Mouse (Mus musculus) forebrain, embryonic 12.5 days (tissue): ENCODE results near the gene Rpl6. TPM values are rescaled to one million over a fixed set of nuclear protein-coding genes. Genes with fewer than 3 reads are reported as not detected.

Source experiments
- ATAC-seq: fragments of 200-750 bp; cut with Nextera tagmentation; 2 replicates; pipeline ENCODE4 v1.8.0; 2017; ENCODE audit warnings: moderate TSS enrichment; ENCODE audit not compliant: low FRiP score
- H3K27ac ChIP-seq: fragments of 300-500 bp; sonication (generic); 2 replicates; pipeline ENCODE4 v1.5.1; 2016; ENCODE audit warnings: mild to moderate bottlenecking
- H3K27me3 ChIP-seq: fragments of 300-500 bp; sonication (generic); 2 replicates; pipeline ENCODE4 v1.6.1; 2016; ENCODE audit warnings: mild to moderate bottlenecking
- H3K36me3 ChIP-seq: fragments of 300-500 bp; sonication (generic); replicated peaks from 2 replicates; pipeline ENCODE4 v1.6.1; 2016; ENCODE audit warnings: mild to moderate bottlenecking
- H3K4me1 ChIP-seq: fragments of 300-500 bp; sonication (generic); 2 replicates; pipeline ENCODE4 v1.6.1; 2016
- H3K4me2 ChIP-seq: fragments of 300-500 bp; sonication (generic); 2 replicates; pipeline ENCODE4 v1.6.1; 2016; ENCODE audit warnings: mild to moderate bottlenecking, moderate library complexity
- H3K4me3 ChIP-seq: fragments of 300-500 bp; sonication (generic); replicated peaks from 2 replicates; pipeline ENCODE4 v1.5.1; 2016; ENCODE audit warnings: mild to moderate bottlenecking
- H3K9ac ChIP-seq: fragments of 300-500 bp; sonication (generic); 2 replicates; pipeline ENCODE4 v1.6.1; 2016; ENCODE audit warnings: mild to moderate bottlenecking
- H3K9me3 ChIP-seq: fragments of 300-500 bp; sonication (generic); 2 replicates; pipeline ENCODE4 v1.6.1; 2016
- WGBS: fragments of 180-500 bp; shearing (Covaris S2); methylation state at CpG from one replicate; pipeline ENCODE4 v1.1.7; 2016; 5-methylcytosine and 5-hydroxymethylcytosine counted together
- polyA plus RNA-seq: library from polyadenylated mRNA; unstranded; fragments of >200 nt; fragmentation: Nextera tagmentation; extraction: Ambion mirVana; gene quantifications from 2 replicates; pipeline ENCODE4 v1.2.1, GENCODE M21; 2016

Gene Rpl6
- polyA plus RNA-seq = 479 and 481 TPM in 2 replicates

DNA sequence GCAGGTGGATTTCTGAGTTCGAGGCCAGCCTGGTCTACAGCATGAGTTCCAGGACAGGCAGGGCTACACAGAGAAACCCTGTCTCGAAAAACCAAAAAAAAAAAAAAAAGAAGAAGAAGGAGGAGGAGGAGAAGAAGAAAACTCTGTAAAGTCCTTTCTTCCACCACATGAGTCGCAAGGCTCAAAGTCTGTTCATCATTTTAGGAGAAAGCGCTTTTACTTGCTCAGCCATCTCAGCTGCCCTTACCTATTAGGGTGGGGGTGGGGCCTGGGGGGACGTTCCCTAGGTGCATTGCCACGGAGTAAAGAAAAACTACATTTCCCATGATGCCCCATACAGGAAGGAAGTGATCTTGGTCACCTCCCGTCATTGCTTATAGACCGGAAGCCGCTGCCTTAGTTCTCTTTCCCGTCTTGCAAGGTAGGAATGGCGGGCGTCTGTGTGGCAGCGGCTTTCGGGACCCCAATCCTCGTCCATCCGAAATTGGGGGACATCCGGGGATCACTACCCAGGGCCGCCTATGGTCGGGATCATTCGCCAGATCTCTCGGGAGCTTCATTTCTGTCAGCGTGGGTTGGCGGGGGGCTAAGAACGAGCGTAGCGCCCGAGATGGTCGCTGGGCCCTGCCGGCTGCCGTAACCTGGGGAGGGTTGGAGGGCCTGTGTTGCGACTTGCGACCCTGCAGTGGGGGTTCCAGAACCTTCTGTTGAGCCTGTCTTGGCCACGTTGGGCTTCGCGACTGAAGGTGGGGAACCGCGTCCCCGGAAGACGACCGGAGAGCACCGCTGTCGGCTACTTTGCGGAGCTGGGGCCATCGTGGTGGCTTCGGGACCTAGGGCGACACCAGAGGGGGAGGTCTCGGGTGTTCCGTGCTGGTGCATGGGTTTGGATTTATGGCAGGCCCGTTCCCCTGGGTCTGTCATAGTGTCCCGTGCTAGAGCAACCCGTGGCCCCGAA, at the start of gene Rpl6:
Gene Rpl6, plus strand, starts transcription at position 350 of the 958 bp plus-strand sequence.
- H3K27ac ChIP-seq = peak within 1 kb of the TSS; percentile 83

DNA sequence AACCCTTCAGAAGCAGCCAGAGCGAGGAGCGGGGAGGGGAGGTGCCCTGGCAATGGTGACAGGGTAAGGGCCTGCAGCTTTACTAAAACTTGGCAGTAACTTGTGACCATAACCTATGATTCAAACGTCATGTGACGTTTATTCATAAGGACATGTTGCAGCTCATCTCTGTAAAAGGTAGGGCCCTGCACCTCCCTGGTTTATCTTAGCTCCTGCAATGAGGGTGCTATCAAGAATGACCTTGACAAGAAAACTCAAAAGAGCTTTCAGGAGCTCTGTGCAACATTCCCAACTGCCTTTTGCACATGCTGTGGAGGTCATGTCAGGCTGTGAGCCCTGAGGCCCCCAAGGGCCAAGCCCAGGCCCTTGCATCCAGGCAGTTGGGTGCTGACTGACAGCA, 48.2 kb upstream of the Rpl6 start:
- H3K27me3 ChIP-seq = no peaks in the 10 kb centered on the region
- ATAC-seq = no peak
- 96% methylated on average over 4 of the region's 4 CpGs for WGBS
- no peaks in the 10 kb centered on the region for H3K9me3 ChIP-seq
- no peaks in the 10 kb centered on the region for H3K4me1 ChIP-seq
- no peak overlapping the region for H3K27ac ChIP-seq
- H3K9ac ChIP-seq = no peak overlapping the region
- H3K4me3 ChIP-seq = no peak overlapping the region
- no peak overlapping the region for H3K4me2 ChIP-seq
- H3K36me3 ChIP-seq = peaks cover 87% of the 10 kb centered on the region

More for the DNA sequence above, at the start of gene Rpl6:
- ATAC-seq = peak; percentile 93
- peak within 1 kb of the TSS; percentile 94 for H3K9ac ChIP-seq
- peak within 1 kb of the TSS; percentile 59 for H3K4me2 ChIP-seq
- peaks cover 40% of the 10 kb centered on the region for H3K36me3 ChIP-seq
- WGBS = 2% methylated on average over 52 of the region's 52 CpGs
- H3K9me3 ChIP-seq = no peaks in the 10 kb centered on the region
- peak within 1 kb of the TSS; percentile 77 for H3K4me3 ChIP-seq
- H3K27me3 ChIP-seq = no peaks in the 10 kb centered on the region
- peaks cover 28% of the 10 kb centered on the region for H3K4me1 ChIP-seq

DNA sequence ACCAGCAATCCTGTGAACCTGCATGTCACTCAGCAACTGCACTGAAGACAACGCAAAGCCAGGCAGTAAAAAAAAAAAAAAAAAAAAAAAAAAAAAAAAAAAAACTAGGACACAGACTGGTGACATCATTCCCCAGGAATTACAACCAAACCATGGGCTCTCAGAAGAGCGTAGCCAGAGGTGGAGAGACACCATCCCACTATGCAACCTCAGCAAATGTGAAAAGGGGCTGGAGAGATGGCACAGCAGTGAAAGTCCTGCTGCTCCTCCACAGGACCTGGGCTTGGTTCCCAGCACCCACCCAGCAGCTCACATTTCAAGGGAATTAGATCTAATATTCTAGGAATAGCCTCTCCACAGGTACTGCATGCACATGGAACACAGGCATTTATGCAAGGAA, 47.3 kb upstream of the Rpl6 start:
- H3K36me3 ChIP-seq = peaks cover 86% of the 10 kb centered on the region
- H3K4me3 ChIP-seq = no peak overlapping the region
- H3K4me2 ChIP-seq = no peak overlapping the region
- WGBS = 83% methylated on average over 2 of the region's 2 CpGs
- H3K9me3 ChIP-seq = no peaks in the 10 kb centered on the region
- no peak overlapping the region for H3K9ac ChIP-seq
- no peak overlapping the region for H3K27ac ChIP-seq
- H3K4me1 ChIP-seq = no peaks in the 10 kb centered on the region
- ATAC-seq = no peak
- no peaks in the 10 kb centered on the region for H3K27me3 ChIP-seq

DNA sequence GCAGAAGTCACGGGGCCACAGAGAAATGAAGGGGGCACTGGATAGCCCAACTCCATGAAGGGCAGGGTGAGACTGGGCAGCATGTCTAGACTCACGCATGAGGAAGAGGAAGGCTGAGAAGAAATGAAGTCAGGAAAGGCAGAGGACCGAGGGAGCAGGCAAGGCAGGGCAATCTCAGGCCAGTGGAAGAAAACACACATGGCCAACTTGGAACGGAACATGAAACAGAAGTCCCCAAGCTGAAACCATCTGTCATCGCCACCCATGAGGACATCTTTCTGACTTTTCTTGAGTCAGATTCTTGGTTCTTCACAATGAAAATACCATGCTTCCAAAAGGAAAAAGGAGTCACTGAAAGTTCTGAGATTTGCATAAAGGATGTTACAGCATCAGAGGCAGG, 46.8 kb upstream of the Rpl6 start:
- Histone ChIP-seq H3K9me3 (no peaks in the 10 kb centered on the region), H3K4me3 (no peak overlapping the region), H3K9ac (no peak overlapping the region), H3K4me1 (no peaks in the 10 kb centered on the region), H3K36me3 (peaks cover 86% of the 10 kb centered on the region), H3K27me3 (no peaks in the 10 kb centered on the region), H3K4me2 (no peak overlapping the region), H3K27ac (no peak overlapping the region)
- ATAC-seq = no peak
- 95% methylated on average over 5 of the region's 5 CpGs for WGBS

DNA sequence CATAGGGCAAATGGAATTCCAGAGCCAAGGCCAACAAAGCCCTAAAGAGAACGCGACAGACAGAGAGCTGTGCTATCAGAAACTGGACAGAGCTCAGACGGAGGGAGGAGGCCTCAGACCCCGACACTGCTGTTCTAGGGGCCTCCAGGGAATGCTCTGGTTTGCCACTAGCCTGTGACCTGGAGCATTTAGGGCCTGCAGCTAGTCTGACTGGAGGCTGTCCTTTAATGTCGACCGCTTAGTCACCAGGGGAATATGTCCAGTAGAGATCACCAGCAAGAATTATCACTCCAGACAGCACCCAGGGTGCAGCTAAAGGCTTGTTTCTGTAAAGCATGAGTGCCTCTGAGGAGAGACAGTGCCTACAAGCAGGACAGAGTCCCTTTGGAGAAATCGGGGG, 45.3 kb upstream of the Rpl6 start:
- H3K27me3 ChIP-seq = no peaks in the 10 kb centered on the region
- no peak overlapping the region for H3K9ac ChIP-seq
- no peak overlapping the region for H3K4me3 ChIP-seq
- H3K27ac ChIP-seq = no peak overlapping the region
- H3K4me2 ChIP-seq = no peak overlapping the region
- no peak for ATAC-seq
- peaks cover 90% of the 10 kb centered on the region for H3K36me3 ChIP-seq
- WGBS = 93% methylated on average over 7 of the region's 7 CpGs
- H3K9me3 ChIP-seq = no peaks in the 10 kb centered on the region
- no peaks in the 10 kb centered on the region for H3K4me1 ChIP-seq

DNA sequence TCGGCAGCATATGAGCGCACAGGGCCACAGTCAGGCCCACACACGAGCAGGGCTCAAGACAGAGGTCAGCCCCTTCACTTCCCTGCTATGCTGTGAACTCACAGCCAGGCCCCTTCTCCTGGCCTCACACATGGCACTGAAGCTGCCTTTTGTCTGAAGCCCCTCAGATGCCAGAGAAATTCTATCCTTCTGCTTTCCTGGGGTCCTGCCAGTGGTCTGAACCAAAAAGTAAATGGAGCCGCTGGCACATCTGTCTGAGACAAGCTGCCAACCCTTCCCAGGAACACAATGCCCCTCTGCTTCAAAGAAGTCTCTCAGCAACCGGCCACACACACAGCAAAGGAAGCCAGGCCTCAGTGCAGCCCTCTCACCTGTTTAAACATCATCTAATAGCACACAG, 42.0 kb upstream of the Rpl6 start:
- ATAC-seq = no peak
- WGBS = 84% methylated on average over 5 of the region's 5 CpGs

DNA sequence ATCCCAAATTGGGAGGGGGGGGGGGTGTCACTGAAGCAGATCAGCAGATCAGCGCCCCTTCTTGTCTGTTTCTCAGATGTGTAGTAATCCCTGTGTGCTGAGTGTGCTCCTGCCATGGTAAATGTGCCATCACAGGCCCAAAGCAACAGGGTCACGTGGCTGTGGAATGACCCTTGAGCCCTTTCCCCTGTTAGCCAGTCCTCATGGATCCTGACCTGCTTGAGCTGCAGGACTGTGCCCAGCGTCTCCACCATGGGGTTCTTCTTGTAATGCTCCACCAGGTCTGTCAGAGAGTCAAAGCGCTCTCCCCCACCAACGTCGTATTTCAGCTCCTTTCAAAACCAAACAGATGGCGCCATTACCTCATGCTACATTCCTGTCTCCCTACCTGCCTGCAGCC, 41.4 kb upstream of the Rpl6 start:
- 91% methylated on average over 7 of the region's 7 CpGs for WGBS
- H3K9ac ChIP-seq = no peak overlapping the region
- H3K36me3 ChIP-seq = peaks cover 94% of the 10 kb centered on the region
- H3K4me3 ChIP-seq = no peak overlapping the region
- no peaks in the 10 kb centered on the region for H3K27me3 ChIP-seq
- no peak overlapping the region for H3K4me2 ChIP-seq
- H3K4me1 ChIP-seq = no peaks in the 10 kb centered on the region
- H3K9me3 ChIP-seq = no peaks in the 10 kb centered on the region
- no peak for ATAC-seq
- no peak overlapping the region for H3K27ac ChIP-seq

More for the DNA sequence above, 42.0 kb upstream of the Rpl6 start:
- Histone ChIP-seq H3K36me3 (peaks cover 96% of the 10 kb centered on the region), H3K9ac (no peak overlapping the region), H3K27me3 (no peaks in the 10 kb centered on the region), H3K4me2 (no peak overlapping the region), H3K4me1 (no peaks in the 10 kb centered on the region), H3K4me3 (no peak overlapping the region), H3K27ac (no peak overlapping the region), H3K9me3 (no peaks in the 10 kb centered on the region)

DNA sequence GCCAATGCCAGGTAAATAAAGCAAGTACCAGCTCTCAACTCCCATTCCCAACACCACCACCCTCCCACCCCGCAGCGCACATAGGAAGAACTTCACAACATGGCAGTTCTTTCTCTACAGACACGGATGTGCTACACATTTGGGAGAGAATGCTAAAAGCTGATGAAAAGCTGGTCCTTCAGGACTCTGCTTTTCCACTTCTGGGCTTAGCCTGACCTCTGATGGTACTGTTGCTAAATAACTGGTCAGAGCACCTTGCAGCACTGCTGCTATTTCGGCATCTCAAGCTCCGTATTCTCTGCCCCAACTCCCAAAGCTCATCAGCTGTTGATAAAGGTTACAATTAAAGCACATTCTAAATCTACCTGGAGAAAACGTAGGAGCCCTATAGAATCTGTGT, 37.4 kb upstream of the Rpl6 start:
- Histone ChIP-seq H3K27ac (no peak overlapping the region), H3K9ac (no peak overlapping the region), H3K36me3 (peaks cover 82% of the 10 kb centered on the region), H3K27me3 (no peaks in the 10 kb centered on the region), H3K4me1 (no peaks in the 10 kb centered on the region), H3K4me3 (no peak overlapping the region), H3K9me3 (no peaks in the 10 kb centered on the region), H3K4me2 (no peak overlapping the region)
- 95% methylated on average over 6 of the region's 6 CpGs for WGBS
- ATAC-seq = no peak

DNA sequence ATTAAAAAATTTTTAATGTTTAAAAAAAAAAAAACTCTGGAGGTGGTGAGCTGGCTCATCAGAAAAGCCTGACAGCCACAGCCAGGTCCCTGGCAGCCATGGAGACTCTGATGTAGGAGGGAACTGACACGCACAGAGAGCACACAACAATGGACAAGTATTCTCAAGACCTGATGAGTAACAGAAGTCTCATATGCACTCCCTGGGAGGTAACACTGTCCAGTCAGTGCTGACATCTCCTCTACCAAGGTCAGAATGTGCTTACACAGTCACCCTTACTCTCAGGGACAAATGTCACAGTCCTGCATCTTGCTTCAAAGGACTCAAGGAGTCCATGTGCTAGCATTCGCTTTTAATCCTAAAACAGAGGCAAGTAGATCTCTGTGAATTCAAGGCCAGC, 34.7 kb upstream of the Rpl6 start:
- no peak overlapping the region for H3K4me3 ChIP-seq
- no peaks in the 10 kb centered on the region for H3K9me3 ChIP-seq
- 83% methylated on average over 2 of the region's 2 CpGs for WGBS
- peaks cover 58% of the 10 kb centered on the region for H3K36me3 ChIP-seq
- no peak overlapping the region for H3K4me2 ChIP-seq
- H3K27me3 ChIP-seq = no peaks in the 10 kb centered on the region
- no peak overlapping the region for H3K9ac ChIP-seq
- H3K27ac ChIP-seq = no peak overlapping the region
- H3K4me1 ChIP-seq = no peaks in the 10 kb centered on the region
- ATAC-seq = no peak

DNA sequence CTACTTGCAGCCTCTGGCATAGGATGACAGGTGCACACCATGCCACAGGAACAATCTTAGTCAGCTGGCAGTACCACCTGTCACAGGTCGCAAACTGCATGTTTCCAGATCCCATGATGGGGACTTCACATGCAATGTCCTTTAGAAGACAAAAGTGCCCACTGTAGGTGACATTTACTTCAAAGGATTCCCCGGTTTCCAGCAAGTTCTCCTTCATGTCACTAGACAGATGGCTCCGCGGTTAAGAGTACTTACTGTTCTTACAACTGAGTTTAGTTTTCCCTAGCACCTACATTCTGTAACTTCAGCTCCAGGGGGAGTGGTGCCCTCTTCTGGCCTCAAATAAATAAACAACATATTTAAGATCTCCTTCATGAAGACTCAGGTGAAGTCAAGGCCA, 31.4 kb upstream of the Rpl6 start:
- WGBS = 96% methylated on average over 4 of the region's 4 CpGs
- no peaks in the 10 kb centered on the region for H3K27me3 ChIP-seq
- no peak overlapping the region for H3K4me2 ChIP-seq
- no peak for ATAC-seq
- no peak overlapping the region for H3K27ac ChIP-seq
- H3K36me3 ChIP-seq = peaks cover 29% of the 10 kb centered on the region
- H3K9me3 ChIP-seq = no peaks in the 10 kb centered on the region
- H3K9ac ChIP-seq = no peak overlapping the region
- H3K4me3 ChIP-seq = no peak overlapping the region
- no peaks in the 10 kb centered on the region for H3K4me1 ChIP-seq

DNA sequence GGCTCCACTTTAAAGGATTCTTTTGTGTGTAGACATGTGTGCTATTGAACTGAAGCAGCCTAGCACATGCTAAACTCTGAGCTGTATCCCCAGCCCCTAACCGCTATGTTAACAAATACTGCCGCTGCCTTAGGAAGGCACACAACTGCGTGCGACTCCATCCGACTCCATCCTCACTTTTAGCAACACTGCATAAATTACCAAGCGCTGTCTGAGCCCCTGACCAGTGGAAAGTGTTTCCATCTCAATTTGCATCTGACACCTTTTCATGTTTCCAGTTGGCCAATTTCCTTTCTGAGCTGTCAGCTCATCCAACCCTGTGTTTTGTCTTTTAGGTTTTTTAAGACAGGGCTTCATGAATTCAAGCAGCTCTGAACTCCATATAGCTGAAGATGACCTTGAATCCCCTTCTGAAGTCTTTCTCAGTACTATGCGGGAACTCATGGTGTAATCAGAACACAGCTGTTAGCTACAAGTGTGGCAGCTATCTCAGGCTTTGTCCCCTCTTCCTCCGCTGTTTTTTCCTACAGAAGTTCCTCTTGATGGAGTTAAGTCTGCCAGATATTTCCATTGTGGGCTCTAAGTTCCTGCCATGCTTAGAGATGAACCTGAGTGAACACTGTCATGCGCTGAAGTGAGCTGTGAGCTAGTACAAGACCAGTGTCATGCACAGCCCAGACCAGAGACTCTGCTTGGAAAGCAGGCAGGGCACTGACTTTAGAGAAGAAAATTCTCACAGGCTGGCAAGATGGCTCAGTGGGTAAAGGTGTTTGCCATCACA, 25.0 kb upstream of the Rpl6 start:
- 64% methylated on average over 9 of the region's 9 CpGs for WGBS
- H3K27ac ChIP-seq = peak overlapping the region; percentile 64

DNA sequence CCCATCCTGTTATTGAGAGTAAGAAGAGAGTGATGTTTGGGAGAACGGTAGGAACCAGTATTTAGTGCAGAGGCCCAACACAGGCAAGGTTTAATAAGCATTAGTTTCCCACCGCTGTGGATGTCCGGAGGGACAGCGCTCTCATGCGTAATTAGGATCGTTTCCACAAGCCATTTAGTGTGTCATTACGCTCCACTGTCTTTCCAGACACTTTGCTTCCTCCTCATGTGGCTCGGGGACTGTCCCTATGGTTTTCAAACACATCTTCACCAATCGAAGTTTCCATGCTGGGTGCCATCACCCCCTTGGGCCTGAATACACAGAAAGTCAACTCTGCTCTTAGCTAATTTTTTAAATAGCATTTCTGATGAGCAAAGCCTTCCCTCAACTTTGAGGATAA, 21.0 kb upstream of the Rpl6 start:
- 71% methylated on average over 9 of the region's 9 CpGs for WGBS
- Histone ChIP-seq H3K4me2 (no peak overlapping the region), H3K27ac (no peak overlapping the region), H3K4me3 (no peak overlapping the region), H3K36me3 (no peaks in the 10 kb centered on the region), H3K9me3 (no peaks in the 10 kb centered on the region), H3K9ac (no peak overlapping the region), H3K4me1 (peaks cover 65% of the 10 kb centered on the region), H3K27me3 (no peaks in the 10 kb centered on the region)
- ATAC-seq = no peak

More for the DNA sequence above, 25.0 kb upstream of the Rpl6 start:
- Histone ChIP-seq H3K4me2 (no peak overlapping the region), H3K4me3 (no peak overlapping the region), H3K27me3 (no peaks in the 10 kb centered on the region), H3K4me1 (peaks cover 25% of the 10 kb centered on the region), H3K36me3 (no peaks in the 10 kb centered on the region), H3K9ac (no peak overlapping the region), H3K9me3 (no peaks in the 10 kb centered on the region)
- peak; percentile 55; the same call in 1 of the 2 replicates for ATAC-seq
